Mouse (Mus musculus) macrophage (primary cell): Measurements from ENCODE around the gene Olfr1423. TPM values are rescaled to one million over a fixed set of nuclear protein-coding genes. Genes with fewer than 3 reads are reported as not detected.
"Not testable (repeated sequence)": the region's sequence is repeated elsewhere in the genome, so short reads cannot be mapped to it uniquely, and the experiment has no call there.

Experiments
- H3K27ac ChIP-seq: fragments of 350-480 bp; formaldehyde crosslinking; 2 replicates; pipeline ENCODE4 v1.9.0; 2021
- H3K36me3 ChIP-seq: fragments of 350-480 bp; formaldehyde crosslinking; 2 replicates; pipeline ENCODE4 v1.9.0; 2021; ENCODE audit errors: inconsistent target
- H3K4me3 ChIP-seq: fragments of 350-480 bp; formaldehyde crosslinking; 2 replicates; pipeline ENCODE4 v1.9.0; 2021; ENCODE audit errors: inconsistent target
- H3K79me2 ChIP-seq: fragments of 350-480 bp; formaldehyde crosslinking; 2 replicates; pipeline ENCODE4 v1.9.0; 2021; ENCODE audit errors: inconsistent target
- WGBS: methylation state at CpG from one replicate; pipeline ENCODE4 v1.1.7; 2026; ENCODE audit warnings: inconsistent platforms; ENCODE audit not compliant: missing documents; 5-methylcytosine and 5-hydroxymethylcytosine counted together
- polyA plus RNA-seq: library from polyadenylated mRNA; stranded (reverse); fragments of 250-400 nt; gene quantifications from 3 replicates; pipeline ENCODE4 v1.2.4, GENCODE M21; 2018; ENCODE audit warnings: inconsistent platforms
- total RNA-seq, 78 experiments: library from RNA; depleted of rRNA; stranded (reverse); fragments of 250-400 nt; gene quantifications; 1 replicate in 9 of 78; 2 replicates in 24 of 78; 3 replicates in 43 of 78; 4 replicates in 2 of 78; pipeline ENCODE4 v1.2.4; 2018; ENCODE audit warnings: inconsistent platforms in 56 of 78

The Olfr1423 gene
- total RNA-seq (2018; cell fraction: chromatin; rRNA removed): not detected
- total RNA-seq (2018; cell fraction: cytosol; rRNA removed): not detected
- total RNA-seq (2018; cell fraction: nucleus; rRNA removed): not detected
- polyA plus RNA-seq: not detected in 3 replicates

GRCm38 (mm10) chr19:12041217-12041616 is at the start of gene Olfr1423:
Gene Olfr1423, minus strand, starts transcription at chr19:12041317.
- no peaks in the 10 kb centered on the region for H3K79me2 ChIP-seq
- H3K27ac ChIP-seq: no peak within 1 kb of the TSS
- H3K36me3 ChIP-seq: no peaks in the 10 kb centered on the region
- H3K4me3 ChIP-seq: no peak within 1 kb of the TSS
- WGBS: 88% methylated on average over 2 of the region's 2 CpGs

- 91% methylated on average over 4 of the region's 4 CpGs for WGBS
- H3K4me3 ChIP-seq, H3K79me2 ChIP-seq, H3K36me3 ChIP-seq, H3K27ac ChIP-seq: not testable (repeated sequence)
Measured at GRCm38 (mm10) chr19:12077631-12078030, 36.5 kb upstream of the Olfr1423 start, which contains the start of gene Olfr1425. Gene Olfr1425, minus strand, starts transcription at chr19:12077731.

GRCm38 (mm10) chr19:12069546-12069945 is 28.4 kb upstream of the Olfr1423 start:
- H3K36me3 ChIP-seq, H3K79me2 ChIP-seq, H3K4me3 ChIP-seq, H3K27ac ChIP-seq: not testable (repeated sequence)
- 100% methylated on average over 1 of the region's 1 CpGs for WGBS

DNA sequence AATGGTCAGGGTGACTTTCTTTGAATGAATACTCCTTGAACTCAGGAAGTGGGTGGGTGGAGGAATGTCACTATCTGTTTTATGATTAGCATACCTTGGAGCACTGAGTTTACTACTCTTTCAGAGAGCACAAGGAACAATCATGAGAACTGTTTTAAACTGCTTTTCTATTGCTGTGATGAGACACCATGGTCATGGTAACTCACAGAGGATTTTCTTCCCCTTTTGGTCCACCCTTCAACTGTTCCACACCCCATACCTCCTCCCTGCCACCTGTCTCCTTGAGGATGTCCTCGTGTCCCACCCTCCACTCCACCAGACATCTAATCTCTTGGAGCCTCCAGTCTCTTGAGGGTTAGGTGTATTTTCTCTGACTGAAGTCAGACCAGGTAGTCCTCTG is 26.7 kb upstream of the Olfr1423 start:
- WGBS: 92% methylated on average over 1 of the region's 1 CpGs
- H3K4me3 ChIP-seq, H3K79me2 ChIP-seq, H3K36me3 ChIP-seq, H3K27ac ChIP-seq: not testable (repeated sequence)

GRCm38 (mm10) chr19:12062582-12062981 is 21.5 kb upstream of the Olfr1423 start, which contains the start of gene Olfr1424:
Gene Olfr1424, minus strand, starts transcription at chr19:12062682.
- H3K4me3 ChIP-seq, H3K36me3 ChIP-seq, H3K79me2 ChIP-seq, H3K27ac ChIP-seq: not testable (repeated sequence)
- WGBS: 100% methylated on average over 1 of the region's 1 CpGs

- 91% methylated on average over 5 of the region's 5 CpGs for WGBS
- H3K27ac ChIP-seq: no peak overlapping the region
- H3K4me3 ChIP-seq: no peak overlapping the region
- H3K36me3 ChIP-seq: no peaks in the 10 kb centered on the region
- no peaks in the 10 kb centered on the region for H3K79me2 ChIP-seq
Measured at GRCm38 (mm10) chr19:12043163-12043562, 2.0 kb upstream of the Olfr1423 start.

DNA sequence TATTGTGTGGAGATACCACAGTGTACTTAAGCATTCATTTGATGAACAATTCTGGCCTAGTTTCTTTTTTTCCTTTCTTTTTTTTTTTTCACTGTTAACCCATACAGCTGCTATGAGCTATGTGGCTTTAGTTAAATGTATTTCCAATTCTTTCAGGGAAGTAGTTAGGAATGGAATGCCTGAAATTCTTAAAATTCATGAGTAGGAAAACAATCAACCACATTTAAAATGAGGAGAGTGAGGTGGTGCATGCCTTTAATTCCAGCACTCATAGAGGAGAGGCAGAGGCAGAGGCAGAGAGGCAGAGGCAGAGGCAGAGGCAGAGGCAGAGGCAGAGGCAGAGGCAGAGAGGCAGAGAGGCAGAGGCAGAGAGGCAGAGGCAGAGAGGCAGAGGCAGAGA is 3.4 kb downstream of the Olfr1423 start:
- Histone ChIP-seq H3K4me3 (no peak overlapping the region), H3K36me3 (no peaks in the 10 kb centered on the region), H3K27ac (no peak overlapping the region), H3K79me2 (no peaks in the 10 kb centered on the region)

- WGBS: 0% methylated on average over 2 of the region's 2 CpGs
- no peaks in the 10 kb centered on the region for H3K79me2 ChIP-seq
- no peaks in the 10 kb centered on the region for H3K36me3 ChIP-seq
- peak overlapping the region; percentile 70 for H3K27ac ChIP-seq
- no peak overlapping the region for H3K4me3 ChIP-seq
Measured at GRCm38 (mm10) chr19:12026606-12027005, 14.5 kb downstream of the Olfr1423 start.

DNA sequence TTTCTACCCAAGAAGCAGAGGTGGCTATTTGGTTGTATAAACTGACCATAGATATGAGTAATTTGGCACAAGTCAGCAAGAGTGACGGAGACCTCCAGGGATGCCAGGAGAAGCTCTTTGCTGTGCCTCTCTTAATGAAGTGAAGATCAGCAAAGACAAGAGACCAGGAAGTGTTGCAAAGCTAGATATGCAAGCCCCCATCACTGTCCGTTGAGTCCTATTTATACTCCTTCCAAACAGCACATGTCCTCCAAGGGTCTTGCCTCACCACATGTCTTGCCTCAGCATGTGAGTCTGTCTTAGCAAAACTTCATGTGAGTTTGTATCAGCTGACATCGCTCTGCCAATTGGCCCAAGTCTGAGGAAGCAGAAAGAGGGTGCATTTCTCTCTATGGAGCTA is 15.8 kb downstream of the Olfr1423 start:
- no peaks in the 10 kb centered on the region for H3K79me2 ChIP-seq
- WGBS: 44% methylated on average over 3 of the region's 3 CpGs
- no peaks in the 10 kb centered on the region for H3K36me3 ChIP-seq
- no peak overlapping the region for H3K4me3 ChIP-seq
- peak overlapping the region; percentile 70 for H3K27ac ChIP-seq

- Histone ChIP-seq H3K27ac (peak overlapping the region; percentile 70), H3K79me2 (no peaks in the 10 kb centered on the region), H3K4me3 (no peak overlapping the region), H3K36me3 (no peaks in the 10 kb centered on the region)
- WGBS: 6% methylated on average over 4 of the region's 4 CpGs
Measured at GRCm38 (mm10) chr19:12024149-12024548, 17.0 kb downstream of the Olfr1423 start.

- WGBS: 83% methylated on average over 4 of the region's 4 CpGs
- Histone ChIP-seq H3K27ac (0 out of 2 replicates have a peak overlapping the region, but pooled peaks have one; percentile 3), H3K4me3 (no peak overlapping the region), H3K36me3 (no peaks in the 10 kb centered on the region), H3K79me2 (no peaks in the 10 kb centered on the region)
Measured at GRCm38 (mm10) chr19:12016192-12016591, 24.9 kb downstream of the Olfr1423 start.

- Histone ChIP-seq H3K4me3 (no peak overlapping the region), H3K27ac (0 out of 2 replicates have a peak overlapping the region, but pooled peaks have one; percentile 3), H3K36me3 (no peaks in the 10 kb centered on the region), H3K79me2 (no peaks in the 10 kb centered on the region)
- 85% methylated on average over 8 of the region's 8 CpGs for WGBS
Measured at GRCm38 (mm10) chr19:12015708-12016107, 25.4 kb downstream of the Olfr1423 start.

DNA sequence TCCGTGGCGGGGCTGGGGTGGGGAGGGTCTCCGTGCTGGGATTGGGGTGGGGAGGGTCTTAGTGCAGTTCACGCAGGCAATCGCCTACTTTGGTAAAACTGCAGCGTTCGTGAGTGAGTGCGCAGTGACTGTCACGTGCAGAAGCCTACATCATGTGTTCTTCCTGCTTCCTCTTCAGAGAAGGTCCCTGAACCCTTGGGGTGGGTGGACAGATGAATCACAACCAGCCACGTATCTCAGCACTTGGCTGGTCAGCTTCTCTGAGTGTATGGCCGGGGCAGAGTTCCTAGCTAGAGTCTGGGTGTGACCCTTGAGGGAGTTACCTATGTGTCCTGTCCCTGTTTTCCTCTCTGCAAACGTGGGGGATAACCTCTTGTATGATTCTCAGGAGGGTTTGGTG is 27.9 kb downstream of the Olfr1423 start:
- Histone ChIP-seq H3K79me2 (no peaks in the 10 kb centered on the region), H3K27ac (peak overlapping the region; percentile 92), H3K36me3 (no peaks in the 10 kb centered on the region), H3K4me3 (peak overlapping the region; percentile 46; the same call in 1 of the 2 replicates)
- WGBS: 0% methylated on average over 12 of the region's 12 CpGs

DNA sequence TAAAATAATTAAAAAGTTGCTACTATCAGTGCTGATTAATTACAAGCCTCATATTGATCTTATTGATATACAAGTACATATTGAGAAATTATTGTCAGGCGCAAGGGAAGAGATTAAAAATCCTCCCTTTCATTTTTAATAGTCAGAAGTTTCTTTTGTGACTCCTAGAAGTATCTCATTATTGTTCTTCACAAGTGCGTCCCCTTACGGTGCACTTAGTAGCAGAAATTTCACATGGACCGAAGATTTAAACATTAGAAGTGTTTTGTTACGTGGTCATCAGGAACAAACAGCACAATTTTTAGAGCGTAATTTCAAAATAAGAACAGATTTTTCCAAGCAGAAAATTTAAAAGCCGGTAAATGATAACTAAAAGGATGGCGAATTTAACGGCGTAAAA is 28.5 kb downstream of the Olfr1423 start:
- peak overlapping the region; percentile 46 for H3K4me3 ChIP-seq
- no peaks in the 10 kb centered on the region for H3K36me3 ChIP-seq
- 2% methylated on average over 10 of the region's 10 CpGs for WGBS
- H3K27ac ChIP-seq: peak overlapping the region; percentile 92
- H3K79me2 ChIP-seq: no peaks in the 10 kb centered on the region

DNA sequence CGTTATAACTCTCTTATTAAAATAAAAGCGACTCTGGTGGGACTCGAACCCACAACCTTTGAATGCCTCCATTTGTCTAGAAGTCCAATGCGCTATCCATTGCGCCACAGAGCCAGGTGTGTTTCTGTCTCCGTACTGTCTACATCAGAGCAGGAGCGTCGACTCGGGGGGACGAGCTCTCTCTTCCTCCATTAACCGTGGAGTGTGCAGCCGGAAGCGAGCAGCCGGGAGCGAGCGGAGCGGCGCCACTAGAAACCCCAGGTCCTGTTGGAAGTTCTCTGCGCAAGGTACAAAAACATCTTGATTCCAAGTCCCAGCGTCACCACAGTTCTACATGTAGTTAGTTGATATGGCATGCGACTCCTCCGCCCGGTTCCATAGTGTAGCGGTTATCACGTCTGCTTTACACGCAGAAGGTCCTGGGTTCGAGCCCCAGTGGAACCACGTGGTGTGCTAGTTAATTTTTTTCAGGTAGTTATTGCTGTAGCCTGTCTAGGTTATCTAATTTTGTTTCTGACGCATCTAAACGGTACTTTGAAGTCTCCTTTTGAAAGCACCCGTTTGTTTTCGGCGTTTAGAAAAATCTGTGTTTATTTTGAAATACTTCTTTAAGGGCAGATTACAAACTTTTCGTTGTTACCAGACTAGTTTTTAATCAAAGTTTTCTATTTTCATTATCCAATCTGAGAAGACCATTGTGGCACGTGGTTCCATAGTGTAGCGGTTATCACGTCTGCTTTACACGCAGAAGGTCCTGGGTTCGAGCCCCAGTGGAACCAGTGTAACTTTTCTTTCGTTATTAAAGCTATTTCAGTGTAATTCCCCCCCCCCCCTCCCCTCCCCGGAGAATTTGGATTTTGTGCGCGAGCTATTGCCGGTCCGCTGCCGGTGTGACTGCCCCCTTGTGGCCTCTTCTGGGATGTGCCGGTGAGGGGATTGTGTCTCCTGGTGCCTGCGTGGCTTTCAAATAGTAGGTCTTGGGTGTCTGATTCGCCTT is 29.3 kb downstream of the Olfr1423 start:
- Histone ChIP-seq H3K79me2 (no peaks in the 10 kb centered on the region), H3K4me3 (peak overlapping the region; percentile 46), H3K36me3 (no peaks in the 10 kb centered on the region), H3K27ac (peak overlapping the region; percentile 92)
- WGBS: 0% methylated on average over 49 of the region's 49 CpGs
